Mouse (Mus musculus) neutrophil, adult 5-6 weeks (primary cell): Measurements from ENCODE around the gene Gm48552. TPM values are rescaled to one million over a fixed set of nuclear protein-coding genes. Genes with fewer than 3 reads are reported as not detected.
A peak's percentile ranks its signal among the peaks of the same experiment; 100 is the strongest.

Experiments used
- ATAC-seq: fragments of 151-379, 151-347 bp; 2 replicates; pipeline ENCODE4 v1.8.0; 2017; ENCODE audit warnings: mild to moderate bottlenecking, moderate TSS enrichment; ENCODE audit not compliant: insufficient number of reproducible peaks, poor library complexity, low FRiP score, severe bottlenecking; ENCODE audit errors: extremely low read depth
- total RNA-seq: library from RNA; stranded (forward); fragments of 200-1000 nt; gene quantifications from 2 replicates; pipeline ENCODE4 v1.2.3, GENCODE M21; 2017

The Gm48552 gene
- total RNA-seq, 1 experiment from 2014 or later: not detected

GRCm38 (mm10) chr10:81401521-81402226 lies 12.9 kb downstream of the Gm48552 start:
- ATAC-seq: no peak

DNA sequence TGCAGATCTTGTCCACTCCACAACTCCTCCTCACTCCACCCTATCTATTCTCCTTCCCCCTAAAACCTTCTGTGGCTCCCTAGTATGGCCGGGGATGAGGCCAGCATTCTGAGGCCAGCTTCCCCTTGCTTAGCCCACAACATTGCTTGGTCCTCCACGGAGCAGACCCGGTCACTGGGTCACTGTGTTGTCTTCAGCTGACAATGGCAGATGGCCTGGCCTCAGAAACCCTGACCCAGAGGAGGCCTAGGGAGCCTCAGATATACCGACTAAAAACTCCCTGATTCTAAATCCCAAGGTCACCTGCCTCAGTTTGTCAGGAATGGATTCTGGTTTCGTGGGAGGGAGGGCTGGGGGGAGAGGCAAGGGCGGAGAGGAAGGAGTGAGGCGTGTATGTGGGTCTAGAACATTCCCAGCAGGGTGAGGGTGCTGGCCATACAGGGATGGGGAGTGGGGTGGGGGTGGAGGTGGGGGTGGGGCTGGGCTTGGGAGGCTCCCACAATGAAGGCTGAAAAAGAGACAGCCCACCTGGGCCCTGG lies 13.5 kb downstream of the Gm48552 start:
- no peak for ATAC-seq

- no peak for ATAC-seq
Observed at GRCm38 (mm10) chr10:81403511-81403910, 14.7 kb downstream of the Gm48552 start.

GRCm38 (mm10) chr10:81404082-81404481 lies 15.3 kb downstream of the Gm48552 start:
- no peak for ATAC-seq

GRCm38 (mm10) chr10:81404720-81405119 lies 15.9 kb downstream of the Gm48552 start:
- no peak for ATAC-seq

- peak; percentile 25; the same call in 1 of the 2 replicates for ATAC-seq
Observed at GRCm38 (mm10) chr10:81405588-81406201, 16.9 kb downstream of the Gm48552 start.

GRCm38 (mm10) chr10:81406504-81407440 lies 18.0 kb downstream of the Gm48552 start:
- ATAC-seq: no peak

DNA sequence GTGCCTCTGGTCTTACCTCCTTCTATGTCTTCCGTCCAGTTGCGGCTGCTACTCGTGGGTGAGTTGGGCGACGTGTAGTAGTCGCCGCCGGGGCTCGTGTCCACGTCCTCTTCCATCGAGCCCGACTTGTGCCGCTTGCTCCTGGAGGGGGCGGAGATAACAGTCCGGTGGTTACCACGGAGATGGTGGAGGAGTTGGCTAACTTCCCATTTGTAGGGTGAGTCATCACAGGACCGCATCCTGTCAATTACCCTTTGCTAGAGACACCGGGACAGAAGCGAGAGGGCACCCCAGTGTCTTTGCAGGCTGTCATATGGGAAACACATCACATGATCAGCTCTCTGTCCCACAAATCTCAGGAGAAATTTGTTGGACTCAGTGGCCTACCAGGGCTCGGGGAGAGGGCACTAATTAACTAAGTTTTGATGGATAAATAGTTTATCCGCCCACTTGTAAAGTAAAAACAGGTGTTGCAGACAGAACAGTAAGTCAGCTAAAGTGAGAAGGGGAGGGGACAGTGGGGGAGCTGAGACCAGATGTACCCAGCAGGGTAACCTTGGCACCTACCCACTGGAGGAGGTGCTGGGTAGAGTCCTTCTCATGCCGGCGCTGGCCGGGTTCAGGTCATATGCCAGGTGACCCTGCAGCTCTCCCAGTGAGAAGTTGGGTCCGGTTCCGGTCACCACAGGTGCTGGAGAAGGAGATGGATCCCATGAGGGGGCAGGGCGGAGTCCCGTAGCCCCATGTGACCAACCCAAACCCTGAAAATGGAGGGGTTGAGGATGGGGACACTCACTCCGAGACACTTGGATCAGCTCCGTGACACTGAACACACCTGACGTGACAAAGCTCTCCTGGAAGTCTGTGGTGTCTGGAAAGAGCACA lies 19.0 kb downstream of the Gm48552 start:
- peak; percentile 77 for ATAC-seq

DNA sequence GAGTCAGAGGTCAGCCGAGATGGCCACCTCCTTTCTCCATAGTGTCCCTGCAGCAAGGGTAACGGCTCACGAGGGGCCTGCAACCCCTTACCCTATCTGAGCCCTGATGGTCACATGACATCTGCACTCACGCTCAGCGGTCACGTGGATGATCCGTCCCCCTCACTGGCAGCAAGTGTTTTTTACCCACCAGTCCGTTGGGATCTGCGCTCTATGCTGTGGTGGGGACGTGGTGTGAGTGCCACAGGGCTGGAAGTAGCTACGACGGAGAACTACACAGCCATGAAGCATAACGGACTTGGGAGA lies 19.6 kb downstream of the Gm48552 start:
- ATAC-seq: no peak

- peak; percentile 62 for ATAC-seq
Observed at GRCm38 (mm10) chr10:81408871-81409291, 20.1 kb downstream of the Gm48552 start.

GRCm38 (mm10) chr10:81409330-81409729 lies 20.5 kb downstream of the Gm48552 start:
- no peak for ATAC-seq

DNA sequence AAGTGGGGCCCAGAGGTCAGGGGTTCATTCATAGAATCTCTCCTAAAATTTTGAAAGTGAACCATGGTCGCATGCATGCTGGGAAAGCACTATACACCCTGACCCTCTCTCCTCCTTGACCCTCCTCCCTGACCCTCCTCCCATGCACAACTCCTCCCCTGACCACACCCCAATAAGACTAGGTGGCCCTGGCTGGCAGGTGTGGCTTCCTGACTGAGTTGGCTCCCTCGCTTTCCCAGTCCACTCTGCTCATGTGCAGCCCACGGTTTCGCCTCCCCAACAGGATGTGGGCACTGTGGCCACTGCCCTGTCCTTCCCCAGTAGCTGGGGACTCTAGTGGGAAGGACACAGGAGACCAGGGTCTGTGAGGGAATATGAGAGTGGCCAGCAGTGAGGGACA lies 21.5 kb downstream of the Gm48552 start:
- no peak for ATAC-seq

GRCm38 (mm10) chr10:81410981-81411380 lies 22.2 kb downstream of the Gm48552 start:
- no peak for ATAC-seq

- ATAC-seq: no peak
Observed at GRCm38 (mm10) chr10:81411471-81412400, 22.9 kb downstream of the Gm48552 start.

DNA sequence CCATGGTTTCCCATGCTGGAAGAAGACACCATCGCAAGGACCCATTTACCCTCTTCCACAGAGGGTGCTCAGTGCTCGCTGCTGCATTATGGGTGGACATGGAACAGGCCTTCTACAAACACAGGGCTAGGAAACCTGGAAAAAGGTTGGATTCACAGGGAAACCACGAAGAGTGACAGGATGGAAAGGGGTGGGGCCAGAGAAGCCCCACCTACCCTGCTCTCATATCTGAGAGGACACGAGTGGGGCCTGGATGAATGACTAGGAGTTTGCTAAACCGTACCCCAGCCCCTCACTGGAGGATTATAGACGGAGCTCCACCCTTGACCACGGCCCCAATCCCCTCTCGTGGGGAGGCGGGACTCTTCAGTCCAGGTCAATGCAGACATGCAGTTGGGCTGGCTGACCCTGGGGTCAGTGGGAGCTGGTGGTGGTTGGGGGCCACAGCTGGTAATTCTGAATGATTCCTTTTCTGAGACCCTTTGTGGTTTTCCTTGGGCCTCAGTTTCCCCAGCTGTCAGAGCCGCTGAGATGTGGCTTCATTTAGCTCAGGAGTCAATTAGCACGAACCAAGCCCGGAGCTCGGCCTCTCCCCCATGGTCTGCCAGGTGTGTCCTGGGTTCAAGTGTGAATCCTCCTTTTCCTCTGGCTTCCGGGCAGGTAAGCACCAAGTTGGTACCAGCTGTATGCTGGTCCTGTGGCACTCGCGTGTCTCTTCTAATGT lies 23.9 kb downstream of the Gm48552 start:
- no peak for ATAC-seq

GRCm38 (mm10) chr10:81413310-81414261 lies 24.8 kb downstream of the Gm48552 start:
- peak; percentile 21; the same call in 1 of the 2 replicates for ATAC-seq
